Mouse (Mus musculus) bone marrow macrophage, adult 2 months (primary cell): ENCODE measurements at regions not wholly inside any gene's neighbourhood (a gene's known extent, or its start where the extent isn't known, plus 50 kb on each side); places are given as distances from the start of the nearest gene placed in this dataset.

Experiments used
- CTCF ChIP-seq: IDR thresholded peaks from 2 replicates; pipeline ENCODE4 v1.5.1; 2012; ENCODE audit warnings: low read depth, mild to moderate bottlenecking, low read length, moderate library complexity
- POLR2A ChIP-seq: IDR thresholded peaks from 2 replicates; pipeline ENCODE4 v1.6.1; 2012; ENCODE audit warnings: mild to moderate bottlenecking, low read depth, low read length, borderline replicate concordance

DNA sequence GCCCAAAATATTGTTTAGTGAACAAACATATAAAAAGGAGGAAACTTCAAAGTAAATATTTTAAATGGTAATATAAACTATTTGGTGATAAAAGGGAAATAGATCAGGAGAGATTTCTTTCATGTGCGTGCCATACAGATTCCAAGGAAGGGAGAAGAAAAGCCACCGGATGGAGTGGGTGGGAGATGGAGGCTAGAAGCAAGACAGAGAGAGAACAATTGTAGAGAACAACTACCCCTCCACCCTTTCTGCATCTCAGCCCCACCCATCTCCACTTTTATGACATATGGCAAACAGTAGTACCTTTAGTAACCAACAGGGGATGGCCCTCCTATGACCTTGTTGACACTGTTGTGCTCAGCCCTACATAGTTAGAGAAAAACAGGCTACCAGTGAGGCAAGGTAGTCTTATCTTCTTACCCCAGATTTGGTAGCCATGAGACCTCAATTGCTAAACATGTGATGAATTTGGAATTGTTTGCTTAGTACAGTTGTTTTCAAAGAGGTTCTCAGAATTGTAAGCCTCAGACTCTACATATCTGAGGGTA is 516.9 kb upstream of the A1bg start:
- TF ChIP-seq CTCF (no peak), POLR2A (no peak)
